Mouse (Mus musculus) neural tube, embryonic 14.5 days (tissue): ENCODE results near the gene Fgfr2. TPM values are rescaled to one million over a fixed set of nuclear protein-coding genes. Genes with fewer than 3 reads are reported as not detected.

Source experiments
- ATAC-seq: fragments of 200-750 bp; cut with Nextera tagmentation; 2 replicates; pipeline ENCODE4 v1.8.0; 2017; ENCODE audit warnings: low read depth, mild to moderate bottlenecking, moderate TSS enrichment, moderate library complexity
- H3K27ac ChIP-seq: fragments of 300-500 bp; sonication (generic); 2 replicates; pipeline ENCODE4 v1.5.1; 2014; ENCODE audit warnings: low read depth, mild to moderate bottlenecking, control low read depth, low read length, moderate library complexity, mixed read lengths
- H3K27me3 ChIP-seq: fragments of 300-500 bp; sonication (generic); 2 replicates; pipeline ENCODE4 v1.6.1; 2014; ENCODE audit warnings: low read length; ENCODE audit not compliant: control insufficient read depth, insufficient read depth
- H3K36me3 ChIP-seq: fragments of 300-500 bp; sonication (generic); 2 replicates; pipeline ENCODE4 v1.6.1; 2014; ENCODE audit warnings: low read length, mixed read lengths; ENCODE audit not compliant: control insufficient read depth, insufficient read depth
- H3K4me1 ChIP-seq: fragments of 300-500 bp; sonication (generic); 2 replicates; pipeline ENCODE4 v1.6.1; 2014; ENCODE audit warnings: low read length; ENCODE audit not compliant: control insufficient read depth, insufficient read depth
- H3K4me2 ChIP-seq: fragments of 300-500 bp; sonication (generic); 2 replicates; pipeline ENCODE4 v1.6.1; 2014; ENCODE audit warnings: mild to moderate bottlenecking, low read depth, low read length, control low read depth
- H3K4me3 ChIP-seq: fragments of 300-500 bp; sonication (generic); 2 replicates; pipeline ENCODE4 v1.5.1; 2014; ENCODE audit warnings: low read depth, low read length, control low read depth, mixed read lengths
- H3K9ac ChIP-seq: fragments of 300-500 bp; sonication (generic); replicated peaks from 2 replicates; pipeline ENCODE4 v1.6.1; 2014; ENCODE audit warnings: low read depth, mild to moderate bottlenecking, control low read depth, low read length, mixed read lengths
- H3K9me3 ChIP-seq: fragments of 300-500 bp; sonication (generic); 2 replicates; pipeline ENCODE4 v1.6.1; 2016; ENCODE audit warnings: low read length; ENCODE audit not compliant: control insufficient read depth
- WGBS: fragments of 180-500 bp; shearing (Covaris S2); extraction: QIAGEN DNeasy Blood & Tissue Kit; methylation state at CpG from one replicate; pipeline ENCODE4 v1.1.7; 2014; 5-methylcytosine and 5-hydroxymethylcytosine counted together
- polyA plus RNA-seq: library from polyadenylated mRNA; unstranded; fragments of >200 nt; fragmentation: Nextera tagmentation; extraction: Ambion mirVana; gene quantifications from 2 replicates; pipeline ENCODE4 v1.2.1, GENCODE M21; 2014

Gene Fgfr2
- polyA plus RNA-seq, 1 experiment from 2014 or later: 28.1 TPM

- H3K4me2 ChIP-seq: peak overlapping the region; percentile 77
- H3K36me3 ChIP-seq: no peaks in the 10 kb centered on the region
- H3K9me3 ChIP-seq: no peaks in the 10 kb centered on the region
- no peak overlapping the region for H3K27ac ChIP-seq
- ATAC-seq: no peak; the same call in 1 of the 2 replicates
- 7% methylated on average over 26 of the region's 26 CpGs for WGBS
- no peak overlapping the region for H3K9ac ChIP-seq
- H3K4me1 ChIP-seq: peaks cover 19% of the 10 kb centered on the region
- peaks cover 38% of the 10 kb centered on the region for H3K27me3 ChIP-seq
- H3K4me3 ChIP-seq: peak overlapping the region; percentile 41
Observed at GRCm38 (mm10) chr7:132596557-132597250, 526.4 kb downstream of the Fgfr2 start.

- no peak overlapping the region for H3K4me3 ChIP-seq
- no peaks in the 10 kb centered on the region for H3K9me3 ChIP-seq
- ATAC-seq: no peak
- whole genome bisulfite sequencing: 86% methylated on average over 3 of the region's 3 CpGs
- peaks cover 19% of the 10 kb centered on the region for H3K4me1 ChIP-seq
- no peak overlapping the region for H3K4me2 ChIP-seq
- no peak overlapping the region for H3K27ac ChIP-seq
- no peaks in the 10 kb centered on the region for H3K36me3 ChIP-seq
- H3K27me3 ChIP-seq: peaks cover 38% of the 10 kb centered on the region
- no peak overlapping the region for H3K9ac ChIP-seq
Observed at GRCm38 (mm10) chr7:132595787-132596186, 527.4 kb downstream of the Fgfr2 start.

GRCm38 (mm10) chr7:132594325-132594724 lies 528.8 kb downstream of the Fgfr2 start:
- Histone ChIP-seq H3K36me3 (no peaks in the 10 kb centered on the region), H3K9ac (no peak overlapping the region), H3K4me2 (no peak overlapping the region), H3K27ac (no peak overlapping the region), H3K4me3 (no peak overlapping the region), H3K9me3 (no peaks in the 10 kb centered on the region), H3K4me1 (peaks cover 14% of the 10 kb centered on the region), H3K27me3 (peaks cover 27% of the 10 kb centered on the region)
- no peak for ATAC-seq
- WGBS: 72% methylated on average over 2 of the region's 2 CpGs

GRCm38 (mm10) chr7:132593762-132594161 lies 529.4 kb downstream of the Fgfr2 start:
- Histone ChIP-seq H3K4me3 (no peak overlapping the region), H3K9ac (no peak overlapping the region), H3K9me3 (no peaks in the 10 kb centered on the region), H3K4me1 (peaks cover 9% of the 10 kb centered on the region), H3K36me3 (no peaks in the 10 kb centered on the region), H3K4me2 (no peak overlapping the region), H3K27me3 (peaks cover 21% of the 10 kb centered on the region), H3K27ac (no peak overlapping the region)
- whole genome bisulfite sequencing: 58% methylated on average over 2 of the region's 2 CpGs
- ATAC-seq: no peak

- no peak for ATAC-seq
- no peak overlapping the region for H3K4me2 ChIP-seq
- no peak overlapping the region for H3K4me3 ChIP-seq
- H3K27ac ChIP-seq: no peak overlapping the region
- no peaks in the 10 kb centered on the region for H3K9me3 ChIP-seq
- H3K27me3 ChIP-seq: no peaks in the 10 kb centered on the region
- no peak overlapping the region for H3K9ac ChIP-seq
- H3K36me3 ChIP-seq: no peaks in the 10 kb centered on the region
- 62% methylated on average over 5 of the region's 5 CpGs for WGBS
- H3K4me1 ChIP-seq: no peaks in the 10 kb centered on the region
Observed at GRCm38 (mm10) chr7:132589610-132590009, 533.5 kb downstream of the Fgfr2 start.

GRCm38 (mm10) chr7:132587167-132587566 lies 536.0 kb downstream of the Fgfr2 start:
- no peaks in the 10 kb centered on the region for H3K36me3 ChIP-seq
- ATAC-seq: no peak
- no peak overlapping the region for H3K4me3 ChIP-seq
- no peaks in the 10 kb centered on the region for H3K27me3 ChIP-seq
- H3K27ac ChIP-seq: no peak overlapping the region
- no peaks in the 10 kb centered on the region for H3K4me1 ChIP-seq
- H3K9ac ChIP-seq: no peak overlapping the region
- no peaks in the 10 kb centered on the region for H3K9me3 ChIP-seq
- H3K4me2 ChIP-seq: no peak overlapping the region
- 77% methylated on average over 5 of the region's 5 CpGs for WGBS

- no peak overlapping the region for H3K27ac ChIP-seq
- 66% methylated on average over 3 of the region's 3 CpGs for WGBS
- no peak for ATAC-seq
Observed at GRCm38 (mm10) chr7:132585695-132586491, 537.3 kb downstream of the Fgfr2 start.

GRCm38 (mm10) chr7:132581441-132581840 lies 541.7 kb downstream of the Fgfr2 start:
- Histone ChIP-seq H3K9ac (no peak overlapping the region), H3K4me1 (no peaks in the 10 kb centered on the region), H3K9me3 (no peaks in the 10 kb centered on the region), H3K27ac (no peak overlapping the region), H3K36me3 (no peaks in the 10 kb centered on the region), H3K4me3 (no peak overlapping the region), H3K4me2 (no peak overlapping the region), H3K27me3 (no peaks in the 10 kb centered on the region)
- ATAC-seq: no peak
- 96% methylated on average over 2 of the region's 2 CpGs for WGBS

More at GRCm38 (mm10) chr7:132585695-132586491, 537.3 kb downstream of the Fgfr2 start:
- Histone ChIP-seq H3K9ac (no peak overlapping the region), H3K4me3 (no peak overlapping the region), H3K36me3 (no peaks in the 10 kb centered on the region), H3K4me2 (no peak overlapping the region), H3K4me1 (no peaks in the 10 kb centered on the region), H3K27me3 (no peaks in the 10 kb centered on the region), H3K9me3 (no peaks in the 10 kb centered on the region)

GRCm38 (mm10) chr7:132580511-132580910 lies 542.6 kb downstream of the Fgfr2 start:
- Histone ChIP-seq H3K4me3 (no peak overlapping the region), H3K27ac (no peak overlapping the region), H3K4me1 (no peaks in the 10 kb centered on the region), H3K27me3 (no peaks in the 10 kb centered on the region), H3K9ac (no peak overlapping the region), H3K36me3 (no peaks in the 10 kb centered on the region), H3K4me2 (no peak overlapping the region), H3K9me3 (no peaks in the 10 kb centered on the region)
- ATAC-seq: no peak
- WGBS: 84% methylated on average over 6 of the region's 6 CpGs
